Mouse (Mus musculus) kidney, adult 2 months (tissue): ENCODE measurements at regions not wholly inside any gene's neighbourhood (a gene's known extent, or its start where the extent isn't known, plus 50 kb on each side); places are given as distances from the start of the nearest gene placed in this dataset.

Source experiments
- CTCF ChIP-seq: fragments of 200-500 bp; conservative IDR thresholded peaks from 2 replicates; pipeline ENCODE4 v1.5.1; 2011; ENCODE audit warnings: low read depth, mild to moderate bottlenecking, control low read depth, low read length, moderate library complexity, mixed read lengths; ENCODE audit not compliant: insufficient read depth, insufficient read length
- POLR2A ChIP-seq: fragments of 200-500 bp; IDR thresholded peaks from one replicate; pipeline ENCODE4 v1.6.1; 2011; ENCODE audit warnings: low read depth, low read length, control low read depth

DNA sequence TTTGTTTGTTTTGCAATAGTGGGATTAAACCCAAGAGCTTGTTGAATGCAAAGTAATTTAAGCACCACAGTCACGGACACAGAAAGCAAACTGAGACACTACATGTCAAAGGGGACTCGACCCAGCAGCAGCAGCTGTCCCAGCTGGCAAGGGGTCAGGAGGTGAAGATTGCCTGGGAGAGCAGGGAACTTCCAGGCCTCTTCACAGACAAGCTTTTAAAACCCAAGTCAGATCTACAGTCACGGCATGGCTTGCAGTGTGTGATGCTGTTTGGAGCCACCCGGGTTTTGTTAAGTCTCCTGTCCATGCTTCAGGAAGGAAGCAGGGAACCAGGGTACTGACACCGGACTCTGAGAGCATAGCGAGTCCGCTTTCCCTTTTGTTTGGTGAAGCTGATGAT is 125.4 kb downstream of the Cd83 start:
- TF ChIP-seq CTCF (no peak), POLR2A (no peak)
